Mouse (Mus musculus) spleen, adult 10 weeks (tissue): ENCODE measurements around the gene Gm29110. TPM values are rescaled to one million over a fixed set of nuclear protein-coding genes. Genes with fewer than 3 reads are reported as not detected.

ENCODE experiments used
- polyA plus RNA-seq: library from polyadenylated mRNA; stranded (reverse); fragments of 350-450 nt; fragmentation: Illumina TruSeq; extraction: RNeasy Lipid Tissue Mini Kit (QIAGEN cat#74804); gene quantifications from one replicate; pipeline ENCODE4 v1.2.3, GENCODE M21; 2015; ENCODE audit warnings: low replicate concordance; ENCODE audit not compliant: insufficient read depth

The Gm29110 gene
- polyA plus RNA-seq = not detected

GRCm38 (mm10) chrY:74470231-74470630 is at the start of gene Gm29110:
Gene Gm29110, plus strand, starts transcription at chrY:74470531.

Other genes starting within 250 kb of the Gm29110 start
- not detected for gene Gm21913, start 153.4 kb downstream of the Gm29110 start, polyA plus RNA-seq